Mouse (Mus musculus) ES-E14 (cell line): Measurements from ENCODE around the gene Zfhx3. TPM values are rescaled to one million over a fixed set of nuclear protein-coding genes. Genes with fewer than 3 reads are reported as not detected.

ENCODE experiments used
- DNase-seq: peaks from one replicate; pipeline ENCODE4 v3.0.0-alpha.2; 2013; ENCODE audit warnings: low read depth, low spot score
- H3K27ac ChIP-seq: 2 replicates; pipeline ENCODE4 v1.5.1; 2012; ENCODE audit warnings: low read depth, mild to moderate bottlenecking, low read length, moderate library complexity, mixed read lengths; ENCODE audit not compliant: poor library complexity, insufficient read depth, severe bottlenecking
- H3K36me3 ChIP-seq: 2 replicates; pipeline ENCODE4 v1.6.1; 2012; ENCODE audit warnings: mild to moderate bottlenecking, low read length, moderate library complexity, mixed read lengths; ENCODE audit not compliant: control insufficient read depth, poor library complexity, insufficient read depth, severe bottlenecking
- H3K4me1 ChIP-seq, 2 experiments: fragments of 150-350 bp in 1 of 2; sonication (generic) in 1 of 2; 2 replicates each; pipeline ENCODE4 v1.6.1; 2012; ENCODE audit warnings: low read length in 2 of 2, mild to moderate bottlenecking in 1 of 2, mixed read lengths in 1 of 2; ENCODE audit not compliant: control insufficient read depth in 2 of 2, insufficient read depth in 2 of 2, poor library complexity in 1 of 2
- H3K4me3 ChIP-seq, 2 experiments: fragments of 150-350 bp in 1 of 2; sonication (generic) in 1 of 2; 2 replicates each; pipeline ENCODE4 v1.5.1; 2012; ENCODE audit warnings: low read length in 2 of 2, low read depth in 1 of 2, mild to moderate bottlenecking in 1 of 2, mixed read lengths in 1 of 2; ENCODE audit not compliant: insufficient read depth in 1 of 2, poor library complexity in 1 of 2, severe bottlenecking in 1 of 2
- H3K9ac ChIP-seq: 2 replicates; pipeline ENCODE4 v1.6.1; 2012; ENCODE audit warnings: low read depth, mild to moderate bottlenecking, low read length, mixed read lengths; ENCODE audit not compliant: poor library complexity, insufficient read depth, severe bottlenecking
- H3K9me3 ChIP-seq: fragments of 150-350 bp; sonication (generic); 2 replicates; pipeline ENCODE4 v1.6.1; 2012; ENCODE audit warnings: low read depth, mild to moderate bottlenecking, low read length; ENCODE audit not compliant: control insufficient read depth, insufficient read depth
- CHD2 ChIP-seq: IDR thresholded peaks from 2 replicates; pipeline ENCODE4 v1.6.1; 2014; ENCODE audit warnings: mild to moderate bottlenecking, low read depth, low read length, inconsistent platforms
- HCFC1 ChIP-seq: IDR thresholded peaks from 2 replicates; pipeline ENCODE4 v1.6.1; 2012; ENCODE audit warnings: low read length, inconsistent platforms, borderline replicate concordance; ENCODE audit not compliant: insufficient read depth
- MAFK ChIP-seq: IDR thresholded peaks from 2 replicates; pipeline ENCODE4 v1.6.1; 2014; ENCODE audit warnings: mild to moderate bottlenecking, low read depth, low read length, inconsistent platforms; ENCODE audit not compliant: insufficient read depth
- ZC3H11A ChIP-seq: IDR thresholded peaks from 2 replicates; pipeline ENCODE4 v1.6.1; 2012; ENCODE audit warnings: low read depth, mild to moderate bottlenecking, inconsistent platforms, low read length, borderline replicate concordance
- ZNF384 ChIP-seq: IDR thresholded peaks from 2 replicates; pipeline ENCODE4 v1.6.1; 2012; ENCODE audit warnings: low read depth, low read length, inconsistent platforms
- in situ Hi-C, 2 experiments: fragments of 600-800 bp; cut with MboI; formaldehyde crosslinking; loops; one replicate each; pipeline ENCODE4 v1.15.1; 2025; ENCODE audit warnings: low sequenced_read_pairs in 2 of 2, inconsistent platforms in 1 of 2; ENCODE audit not compliant: unreplicated experiment in 2 of 2
- total RNA-seq: library from RNA; depleted of rRNA; stranded (reverse); fragments of 300-350 nt; gene quantifications from 2 replicates; pipeline ENCODE4 v1.2.3, GENCODE M21; 2012

Zfhx3 gene
- total RNA-seq, 1 experiment: 8.8 TPM

- Histone ChIP-seq H3K9ac (no peak overlapping the region), H3K36me3 (no peaks in the 10 kb centered on the region), H3K4me1 (peaks cover 0 to 3% of the 10 kb centered on the region in 2 experiments; a peak in 1 of 4 replicates), H3K9me3 (no peaks in the 10 kb centered on the region), H3K27ac (no peak overlapping the region), H3K4me3 (no peak overlapping the region)
- no peak for DNase-seq
- TF ChIP-seq ZNF384: no peak
- no peak for TF ChIP-seq ZC3H11A
- TF ChIP-seq MAFK: no peak
- no peak for TF ChIP-seq HCFC1
- TF ChIP-seq CHD2: no peak
- in situ Hi-C loops: no loop called here
Measured at GRCm38 (mm10) chr8:108867482-108868258, 925.2 kb downstream of the Zfhx3 start.

GRCm38 (mm10) chr8:108868259-108869090 is 926.0 kb downstream of the Zfhx3 start:
- no peaks in the 10 kb centered on the region for H3K9me3 ChIP-seq
- peaks cover 0 to 3% of the 10 kb centered on the region in 2 experiments; a peak in 1 of 4 replicates for H3K4me1 ChIP-seq
- DNase-seq: no peak
- H3K36me3 ChIP-seq: no peaks in the 10 kb centered on the region
- H3K27ac ChIP-seq: no peak overlapping the region
- TF ChIP-seq CHD2 (no peak), HCFC1 (no peak), MAFK (no peak), ZNF384 (no peak), ZC3H11A (no peak)
- in situ Hi-C loops: no loop called here
- H3K4me3 ChIP-seq: no peak overlapping the region
- H3K9ac ChIP-seq: no peak overlapping the region

- no peak overlapping the region for H3K27ac ChIP-seq
- no peak overlapping the region for H3K4me3 ChIP-seq
- TF ChIP-seq ZNF384 (no peak), HCFC1 (no peak), ZC3H11A (no peak), MAFK (no peak), CHD2 (no peak)
- DNase-seq: no peak
- no peaks in the 10 kb centered on the region for H3K9me3 ChIP-seq
- no peak overlapping the region for H3K9ac ChIP-seq
- peaks cover 0 to 3% of the 10 kb centered on the region in 2 experiments; a peak in 1 of 4 replicates for H3K4me1 ChIP-seq
- in situ Hi-C loops: no loop called here
- no peaks in the 10 kb centered on the region for H3K36me3 ChIP-seq
Measured at GRCm38 (mm10) chr8:108869420-108869819, 927.0 kb downstream of the Zfhx3 start.

GRCm38 (mm10) chr8:108869935-108870334 is 927.5 kb downstream of the Zfhx3 start:
- Histone ChIP-seq H3K9me3 (no peaks in the 10 kb centered on the region), H3K27ac (no peak overlapping the region), H3K36me3 (no peaks in the 10 kb centered on the region), H3K4me1 (peaks cover 0 to 3% of the 10 kb centered on the region in 2 experiments; a peak in 1 of 4 replicates), H3K4me3 (no peak overlapping the region), H3K9ac (no peak overlapping the region)
- no peak for DNase-seq
- no peak for TF ChIP-seq MAFK
- TF ChIP-seq ZNF384: no peak
- no peak for TF ChIP-seq HCFC1
- no peak for TF ChIP-seq CHD2
- no peak for TF ChIP-seq ZC3H11A
- in situ Hi-C loops: no loop called here
